Comparison of ENCODE assay signal across 8 mouse cellular contexts in the genomic region with DNA sequence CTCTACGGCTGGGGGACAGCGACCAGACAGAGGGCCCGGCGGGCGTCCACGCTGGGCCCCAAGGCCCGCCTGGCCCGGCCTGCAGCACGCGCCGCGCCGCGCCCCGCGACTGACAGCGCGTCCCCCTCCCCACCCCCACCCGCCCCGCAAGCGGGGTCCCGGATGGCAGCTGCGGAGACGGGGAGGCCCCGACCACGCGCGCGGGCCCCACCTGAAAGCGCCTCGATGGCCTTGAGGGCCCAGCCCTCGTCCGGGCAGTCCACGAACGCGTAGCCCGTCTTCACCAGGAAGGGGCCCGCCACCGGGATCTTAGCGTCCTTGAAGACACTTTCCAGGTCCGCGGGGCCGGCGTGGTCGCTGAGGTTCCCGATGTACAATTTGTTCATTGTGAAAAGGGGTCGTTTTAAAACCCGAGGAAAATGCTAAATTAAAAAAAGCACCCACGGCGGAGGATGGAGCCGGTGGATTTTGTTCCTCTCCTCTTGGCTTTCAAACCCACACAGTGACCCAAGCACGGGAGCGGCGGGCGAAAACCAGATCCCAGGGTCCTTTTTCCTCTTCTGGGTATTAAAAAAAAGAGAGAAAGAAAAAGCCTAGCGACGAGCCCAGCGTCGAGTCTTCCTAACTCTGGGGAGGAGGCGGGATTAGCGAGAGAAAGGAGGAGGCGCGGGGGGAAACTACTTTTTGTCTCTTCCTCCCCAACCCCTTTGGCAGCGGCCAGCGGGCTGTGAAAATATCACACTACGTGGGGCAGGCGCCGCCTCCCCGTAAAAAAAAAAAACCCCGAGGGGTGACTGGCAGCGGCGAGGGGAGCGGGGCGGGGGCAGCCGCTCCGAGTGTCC. TPM values are rescaled to one million over a fixed set of nuclear protein-coding genes. Genes with fewer than 3 reads are reported as not detected.
A peak's percentile ranks its signal among the peaks of the same experiment; 100 is the strongest.
DNase-seq lines count a peak whose midpoint lies in the region; ATAC-seq and TF ChIP-seq lines count a peak whose summit lies in the region.

No protein-coding gene starts in this region.

- peaks cover 28% of the 10 kb centered on the region for H3K4me1 ChIP-seq in heart, embryonic 11.5 days (ENCODE audit: control insufficient read depth, insufficient read depth, low read length)
- H3K4me1 ChIP-seq in midbrain, embryonic 15.5 days: peaks cover 50% of the 10 kb centered on the region
- peaks cover 39% of the 10 kb centered on the region for H3K4me1 ChIP-seq in thymus, adult 2 months (replicated peaks; ENCODE audit: control insufficient read depth, insufficient read depth, low read length)

- H3K4me3 ChIP-seq in heart, embryonic 11.5 days (ENCODE audit: low read depth, low read length): peak overlapping the region; percentile 89
- peak overlapping the region; percentile 79 for H3K4me3 ChIP-seq in midbrain, embryonic 15.5 days
- peak overlapping the region; percentile 62 for H3K4me3 ChIP-seq in thymus, adult 2 months (ENCODE audit: control insufficient read depth, insufficient read depth, low read length)

- no peaks in the 10 kb centered on the region for H3K36me3 ChIP-seq in heart, embryonic 11.5 days (ENCODE audit: control insufficient read depth, insufficient read depth, low read length)
- no peaks in the 10 kb centered on the region for H3K36me3 ChIP-seq in midbrain, embryonic 15.5 days (replicated peaks)
- H3K36me3 ChIP-seq in thymus, adult 2 months (ENCODE audit: control insufficient read depth, insufficient read depth, low read length): no peaks in the 10 kb centered on the region

- H3K9me3 ChIP-seq in heart, embryonic 11.5 days (replicated peaks; ENCODE audit: control insufficient read depth, low read length): no peaks in the 10 kb centered on the region
- H3K9me3 ChIP-seq in midbrain, embryonic 15.5 days: no peaks in the 10 kb centered on the region

- H3K27ac ChIP-seq in heart, embryonic 11.5 days (ENCODE audit: low read depth, low read length): peak overlapping the region; percentile 95
- H3K27ac ChIP-seq in midbrain, embryonic 15.5 days: peak overlapping the region; percentile 93
- H3K27ac ChIP-seq in thymus, adult 2 months (ENCODE audit: control insufficient read depth, insufficient read depth, low read length): peak overlapping the region; percentile 36; the same call in 1 of the 2 replicates

- no peak for TF ChIP-seq CTCF in brain, embryonic 14.5 days (IDR thresholded peaks at IDR 0.05; ENCODE audit: borderline replicate concordance, extremely low read depth, insufficient read depth, insufficient read length)
- no peak for TF ChIP-seq CTCF in thymus, adult 2 months (IDR thresholded peaks at IDR 0.05; ENCODE audit: borderline replicate concordance, control insufficient read depth, extremely low read depth, insufficient read depth, low read length, poor library complexity)

- no peak for ATAC-seq in heart, embryonic 11.5 days (replicated peaks; ENCODE audit: insufficient number of reproducible peaks, low FRiP score, low TSS enrichment)
- peak; percentile 21; the same call in 1 of the 2 replicates for ATAC-seq in midbrain, embryonic 15.5 days (replicated peaks)

- no peaks in the 10 kb centered on the region for H3K27me3 ChIP-seq in heart, embryonic 11.5 days (ENCODE audit: control insufficient read depth, insufficient read depth, low read length)
- H3K27me3 ChIP-seq in midbrain, embryonic 15.5 days (replicated peaks): no peaks in the 10 kb centered on the region
- peaks cover 28% of the 10 kb centered on the region for H3K27me3 ChIP-seq in thymus, adult 2 months (ENCODE audit: control insufficient read depth, insufficient read depth, low read length)

- peak; percentile 25 for DNase-seq in ovary, postnatal 36 days (ENCODE audit: low spot score)
- DNase-seq in ovary, postnatal 10 days (ENCODE audit: low spot score): no peak
- DNase-seq in brain, embryonic 14.5 days (ENCODE audit: low read depth): peak; percentile 97
- DNase-seq in kidney, postnatal 4 days: peak; percentile 61 to 71
- peak; percentile 28 for DNase-seq in thymus, adult 2 months
- DNase-seq in layer of hippocampus, postnatal 25 days (ENCODE audit: extremely low spot score in 1 of 2, low spot score in 1 of 2): no peak

- H3K9ac ChIP-seq in heart, embryonic 11.5 days (ENCODE audit: low read depth, low read length): peak overlapping the region; percentile 98
- peak overlapping the region; percentile 80 for H3K9ac ChIP-seq in midbrain, embryonic 15.5 days

- under 1% methylated on average over 62 of the region's 76 CpGs for WGBS in heart, embryonic 11.5 days (ENCODE audit: insufficient replicate concordance)
- under 1% methylated on average over 76 of the region's 76 CpGs for WGBS in midbrain, embryonic 15.5 days
- 2% methylated on average over 76 of the region's 76 CpGs for WGBS in thymus, adult 2 months

- H3K4me2 ChIP-seq in heart, embryonic 11.5 days: peak overlapping the region; percentile 94
- peak overlapping the region; percentile 90 for H3K4me2 ChIP-seq in midbrain, embryonic 15.5 days

- no peak for TF ChIP-seq POLR2A in brain, embryonic 14.5 days (IDR thresholded peaks at IDR 0.05; ENCODE audit: borderline replicate concordance, extremely low read depth, insufficient read depth, insufficient read length, poor library complexity, severe bottlenecking)
- no peak for TF ChIP-seq POLR2A in thymus, adult 2 months (IDR thresholded peaks at IDR 0.05; ENCODE audit: control insufficient read depth, extremely low read depth, insufficient read depth, low read length, poor library complexity)

RNA-seq across cellular contexts. Expression of a gene that starts 0.5 kb away (rescaled TPM):
- 22.0 and 22.6 TPM in 2 replicates for polyA plus RNA-seq in brain, embryonic 14.5 days (2012; rRNA removed)
- 74.4 and 78.3 TPM in 2 replicates for polyA plus RNA-seq in heart, embryonic 11.5 days (2014; fragmentation: Nextera tagmentation; extraction: Ambion mirVana)
- polyA plus RNA-seq in midbrain, embryonic 15.5 days (2015; fragmentation: Nextera tagmentation; extraction: Ambion mirVana): 25.2 and 26.9 TPM in 2 replicates
- 1.3 and 1.9 TPM in 2 replicates for polyA plus RNA-seq in thymus, adult 2 months (2012; rRNA removed)
- under 1 TPM in 1 of 2 experiments, not detected in 1; 0.27 TPM for total RNA-seq in layer of hippocampus, postnatal 25 days (2021)

RNA-seq across cellular contexts. Expression of a gene that starts 49.5 kb away (rescaled TPM):
- 199 and 246 TPM in 2 replicates for polyA plus RNA-seq in brain, embryonic 14.5 days (2012; rRNA removed)
- polyA plus RNA-seq in heart, embryonic 11.5 days (2014; fragmentation: Nextera tagmentation; extraction: Ambion mirVana): 27.3 and 40.4 TPM in 2 replicates
- polyA plus RNA-seq in midbrain, embryonic 15.5 days (2015; fragmentation: Nextera tagmentation; extraction: Ambion mirVana): 123 and 128 TPM in 2 replicates
- polyA plus RNA-seq in thymus, adult 2 months (2012; rRNA removed): 60.9 and 69.0 TPM in 2 replicates
- 10 to 100 TPM; 73.6 to 78.1 TPM for total RNA-seq in layer of hippocampus, postnatal 25 days (2021)

Comparison
In these comparisons a context has a peak if more than half of its experiments do, and no peak if none do; other contexts are left out.
1. DNase-seq: peak in ovary, postnatal 36 days (single experiment), brain, embryonic 14.5 days (single experiment), kidney, postnatal 4 days (2 of 2) and thymus, adult 2 months (single experiment); none in ovary, postnatal 10 days (single experiment) and layer of hippocampus, postnatal 25 days (0 of 2).
2. H3K27ac ChIP-seq: peak in every context shown above with its lines; median percentile 95 in heart, embryonic 11.5 days; 93 in midbrain, embryonic 15.5 days; 36 in thymus, adult 2 months.
3. Peak in every context shown above with its lines, with median percentiles within 50 percentile points of each other: H3K4me3 ChIP-seq.